Mouse (Mus musculus): ENCODE measurements around the gene Lenep.

The Lenep gene

DNA sequence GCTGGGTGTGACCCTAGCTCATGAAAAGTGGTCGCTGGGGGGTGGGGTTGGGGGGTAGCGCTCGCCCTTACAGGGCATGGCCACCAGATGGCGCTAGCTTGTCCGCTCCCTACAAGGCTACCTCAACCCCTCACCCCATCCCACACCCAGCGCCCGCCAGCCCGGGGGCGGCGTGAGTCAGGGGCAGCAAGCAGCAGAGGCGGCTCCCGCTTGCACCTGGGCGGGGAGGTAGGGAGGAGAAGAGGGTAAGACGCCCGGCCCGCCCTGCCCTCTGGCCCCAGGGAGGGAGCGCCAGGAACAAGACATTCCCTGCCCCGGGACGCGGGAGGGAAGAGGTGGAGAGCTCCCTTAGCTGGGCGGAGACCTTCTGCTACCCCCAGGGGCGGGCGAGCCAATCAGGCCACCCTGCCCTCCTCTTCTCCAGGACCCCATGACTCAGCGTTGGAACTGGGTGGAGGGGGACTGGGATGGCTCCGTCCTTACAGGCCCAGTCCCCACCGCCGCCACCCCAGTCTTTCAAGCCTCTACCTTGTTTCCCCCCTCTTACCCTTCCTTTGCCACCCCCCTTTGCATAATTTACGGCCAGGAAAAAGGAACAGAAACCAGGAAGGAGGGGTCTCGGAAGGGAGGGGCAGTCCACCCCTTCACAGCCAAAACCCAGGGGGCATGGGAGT is 24.1 kb downstream of the Lenep start:
- peak; percentile 72 for DNase-seq (ENCODE audit: low spot score)

- DNase-seq (ENCODE audit: low spot score) = no peak
Measured at GRCm38 (mm10) chr3:89377831-89378230, 24.8 kb downstream of the Lenep start.

GRCm38 (mm10) chr3:89373581-89374231 is 28.9 kb downstream of the Lenep start:
- DNase-seq (ENCODE audit: low spot score) = no peak

GRCm38 (mm10) chr3:89367338-89367737 is 35.3 kb downstream of the Lenep start:
- no peak for DNase-seq (ENCODE audit: low spot score)

- no peak for DNase-seq (ENCODE audit: low spot score)
Measured at GRCm38 (mm10) chr3:89365486-89366414, 36.8 kb downstream of the Lenep start.

- DNase-seq (ENCODE audit: low spot score) = no peak
Measured at GRCm38 (mm10) chr3:89365153-89365485, 37.5 kb downstream of the Lenep start, which contains the start of gene Dcst1. Gene Dcst1 (minus strand): TSS chr3:89365253.

DNA sequence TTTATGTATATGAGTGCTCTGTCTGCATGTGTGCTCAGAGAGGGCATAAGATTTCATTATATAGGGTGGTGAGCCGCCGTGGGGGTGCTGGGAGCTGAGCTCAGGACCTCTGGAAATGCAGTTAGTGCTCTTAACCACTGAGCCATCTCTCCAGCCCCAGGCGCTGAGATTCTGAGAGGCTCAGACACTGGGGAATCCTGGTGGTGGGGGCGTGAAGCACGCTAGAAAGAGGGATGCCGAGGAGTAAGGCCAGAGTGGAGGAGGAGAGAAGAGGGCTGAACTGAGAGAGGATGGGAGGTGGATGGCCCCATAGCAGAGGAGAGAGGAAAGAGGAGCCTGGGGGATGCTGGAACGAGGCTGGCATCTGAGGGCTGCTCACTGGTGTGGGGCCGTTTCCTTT is 38.0 kb downstream of the Lenep start:
- no peak for DNase-seq (ENCODE audit: low spot score)

GRCm38 (mm10) chr3:89361675-89362074 is 40.9 kb downstream of the Lenep start, which contains the start of gene Dcst2:
Gene Dcst2 (plus strand): TSS chr3:89361975.
- DNase-seq (ENCODE audit: low spot score) = no peak

- no peak for DNase-seq (ENCODE audit: low spot score)
Measured at GRCm38 (mm10) chr3:89360237-89360636, 42.4 kb downstream of the Lenep start.

DNA sequence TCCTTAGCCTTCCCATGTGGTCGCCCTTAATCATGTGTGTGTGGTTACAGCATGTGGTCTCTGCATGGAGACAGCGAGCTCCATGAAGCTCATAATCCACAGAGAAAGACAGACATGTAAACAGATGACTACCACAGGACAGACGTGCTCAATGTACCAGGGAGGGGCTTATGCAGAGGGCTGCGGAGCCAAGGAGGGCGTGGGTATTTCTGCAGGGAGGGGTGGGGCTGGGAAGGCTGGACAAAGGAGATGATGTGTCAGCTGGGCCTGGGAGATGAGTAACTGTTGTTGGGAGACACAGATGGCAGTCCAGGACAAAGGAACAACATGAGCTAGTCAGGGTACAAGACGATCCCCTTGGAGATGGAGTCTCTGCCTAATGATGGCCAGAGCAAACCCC is 43.0 kb downstream of the Lenep start:
- no peak for DNase-seq (ENCODE audit: low spot score)

- DNase-seq (ENCODE audit: low spot score) = no peak
Measured at GRCm38 (mm10) chr3:89356029-89356428, 46.6 kb downstream of the Lenep start.

DNA sequence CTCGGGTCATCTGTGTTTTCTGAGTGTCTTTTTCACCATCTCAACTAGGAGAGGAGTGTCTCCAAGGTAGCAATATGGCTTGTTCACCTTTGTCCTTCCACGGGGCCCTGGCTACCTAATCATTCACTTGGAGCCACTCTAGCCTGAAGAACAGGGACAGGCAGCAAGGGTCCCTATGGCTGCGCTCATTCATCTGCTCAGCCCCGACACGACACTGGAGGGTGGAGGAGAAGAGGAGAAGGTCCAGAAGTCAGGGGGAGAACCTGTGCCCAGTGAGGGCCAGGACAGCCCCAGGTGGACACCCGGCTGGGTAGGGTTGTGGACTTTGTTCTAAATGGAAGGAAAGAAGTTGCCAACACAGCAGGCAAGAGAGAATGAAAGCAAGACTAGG is 47.1 kb downstream of the Lenep start:
- DNase-seq (ENCODE audit: low spot score) = no peak

DNA sequence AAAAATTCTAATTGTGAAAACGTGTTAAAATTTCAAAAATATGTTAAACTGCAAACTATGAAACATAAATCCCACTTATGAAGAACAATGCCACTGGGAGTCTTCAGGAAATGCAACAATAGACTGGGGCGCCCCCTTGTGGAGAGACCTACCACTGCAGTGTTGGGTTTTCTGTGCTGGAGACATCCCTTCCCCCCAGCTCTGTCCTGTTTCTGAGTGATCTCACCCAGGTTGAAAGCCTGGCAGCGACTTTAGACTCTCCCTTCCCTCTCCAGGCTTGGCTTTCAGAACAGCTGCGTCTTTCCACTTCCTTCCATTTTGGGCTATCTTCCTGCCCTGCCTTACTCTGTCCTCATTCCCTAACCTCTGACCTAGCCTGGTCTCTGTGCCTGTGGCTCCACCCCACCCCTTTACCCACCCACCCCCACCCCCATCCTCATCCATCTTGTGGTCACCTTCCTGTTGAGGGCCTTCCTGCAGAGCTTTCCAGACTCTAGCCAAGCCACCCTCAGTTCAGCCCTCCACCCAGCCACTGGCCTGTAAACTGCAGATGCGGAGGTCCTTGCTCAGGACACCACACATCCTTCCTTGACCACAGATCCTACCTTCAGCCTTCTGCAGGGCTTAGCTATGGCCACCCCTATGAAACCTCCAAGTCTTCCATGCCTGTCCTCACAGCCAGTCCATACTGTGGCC is 47.6 kb downstream of the Lenep start:
- DNase-seq (ENCODE audit: low spot score) = peak; percentile 47

- DNase-seq (ENCODE audit: low spot score) = no peak
Measured at GRCm38 (mm10) chr3:89351271-89351670, 51.3 kb downstream of the Lenep start.

Measured in ovary, adult 18-20 months (tissue).